Mouse (Mus musculus) right cerebral cortex, postnatal 14 days (tissue): ENCODE measurements at regions not wholly inside any gene's neighbourhood (a gene's known extent, or its start where the extent isn't known, plus 50 kb on each side); places are given as distances from the start of the nearest gene placed in this dataset.

Experiments used
- DNase-seq: peaks from one replicate; pipeline ENCODE4 v3.0.0; 2022

DNA sequence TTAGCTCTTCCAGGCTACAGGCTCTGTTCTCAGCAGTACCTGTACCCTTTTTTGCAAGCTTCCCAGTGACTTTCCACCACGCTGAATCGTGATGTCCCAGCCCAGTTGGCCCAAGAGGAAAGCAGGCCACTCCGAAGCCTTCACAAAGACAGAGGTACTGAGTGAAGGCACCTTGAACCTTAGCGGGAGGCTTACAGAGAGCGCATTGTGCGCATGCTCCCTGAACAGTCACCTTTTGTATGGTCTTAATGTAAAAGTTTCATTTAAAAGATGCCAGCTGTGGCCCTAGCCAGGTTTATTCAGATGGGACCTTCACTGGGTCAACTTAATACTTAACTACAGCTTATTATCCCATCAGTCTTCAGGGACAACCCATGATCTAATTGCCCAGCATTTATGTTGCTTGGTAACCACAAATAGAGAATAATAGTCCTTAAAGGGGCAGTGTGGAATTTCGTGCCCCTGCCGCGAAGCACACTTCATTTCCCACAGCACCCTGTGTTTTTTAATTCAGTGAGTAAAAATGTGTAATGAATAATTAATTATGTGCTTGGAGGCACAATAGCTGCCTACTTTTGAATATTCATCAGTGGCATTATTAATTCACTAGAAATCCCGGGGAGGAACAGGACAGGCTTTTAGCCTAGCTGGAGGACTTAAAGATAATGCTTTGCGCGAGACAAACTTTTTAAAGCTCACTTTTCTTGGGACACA lies 111.3 kb upstream of the Vrk1 start:
- no peak for DNase-seq

DNA sequence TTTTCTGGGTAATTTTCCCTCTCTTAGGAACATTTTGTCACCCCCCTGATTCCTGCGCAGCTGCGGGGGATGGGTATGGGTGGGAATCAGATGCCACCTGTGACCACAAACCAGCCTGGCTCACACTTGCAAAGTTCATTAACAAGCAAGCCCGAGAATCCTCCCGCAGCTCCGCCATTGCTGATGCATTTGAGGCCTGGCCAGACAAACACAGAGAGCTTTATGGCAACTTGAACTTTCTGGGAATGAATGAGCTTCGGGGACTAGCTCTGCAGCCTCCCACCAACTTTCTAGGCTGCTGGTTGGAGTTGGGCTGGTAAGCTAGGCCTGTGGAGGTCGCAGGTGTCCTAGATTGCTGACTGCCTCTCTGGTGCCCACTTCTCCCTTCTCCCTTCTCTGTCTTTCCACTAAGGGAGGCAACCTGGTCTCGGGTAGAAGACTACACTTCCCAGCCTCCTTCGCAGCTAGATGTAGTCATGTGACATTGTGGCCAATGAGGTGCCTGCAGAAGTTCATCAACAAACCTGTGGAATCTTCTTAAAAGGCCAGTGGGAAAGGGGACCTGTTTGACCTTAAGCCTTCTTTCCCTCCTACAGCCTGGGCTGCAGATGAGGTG lies 110.6 kb upstream of the Vrk1 start:
- DNase-seq: no peak

DNA sequence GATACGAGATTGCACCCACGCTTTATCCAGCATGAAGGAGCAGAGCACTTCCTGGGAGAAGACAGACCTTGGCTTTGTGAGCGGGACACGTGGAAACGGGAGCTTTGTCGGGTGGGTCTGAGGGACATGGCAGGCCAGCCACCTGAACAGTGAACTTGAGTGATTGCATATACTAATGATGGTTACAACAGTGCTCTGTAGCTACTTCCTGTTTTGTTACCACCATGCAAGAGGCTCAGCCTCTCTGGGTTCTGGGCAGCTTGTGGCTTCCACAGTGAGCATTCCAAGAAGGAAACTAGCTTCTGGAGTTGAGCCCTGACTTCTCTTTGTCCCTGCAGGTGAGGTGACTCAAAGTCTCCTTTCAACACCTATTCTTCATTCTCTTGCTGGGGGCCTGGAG lies 109.5 kb upstream of the Vrk1 start:
- DNase-seq: no peak

DNA sequence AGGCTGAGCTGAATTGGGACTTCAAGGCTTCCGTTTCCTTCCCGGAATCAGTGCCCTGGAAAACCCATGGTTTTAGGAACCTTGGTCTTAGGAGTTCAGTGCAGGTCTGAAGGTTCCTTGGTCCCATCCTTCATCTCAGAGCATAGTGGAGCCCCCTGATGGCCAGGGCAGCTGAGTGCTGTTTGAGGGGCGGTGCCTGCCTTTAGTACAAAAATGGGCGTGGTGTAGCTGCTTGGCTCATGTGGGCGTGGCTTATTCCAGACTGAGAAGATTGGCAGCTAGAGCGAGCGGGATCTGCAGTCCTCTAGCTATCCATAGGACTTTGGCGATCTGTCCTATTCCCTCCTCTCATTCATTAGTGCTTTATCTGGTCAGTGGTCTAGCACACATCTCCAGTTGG lies 107.0 kb upstream of the Vrk1 start:
- no peak for DNase-seq

DNA sequence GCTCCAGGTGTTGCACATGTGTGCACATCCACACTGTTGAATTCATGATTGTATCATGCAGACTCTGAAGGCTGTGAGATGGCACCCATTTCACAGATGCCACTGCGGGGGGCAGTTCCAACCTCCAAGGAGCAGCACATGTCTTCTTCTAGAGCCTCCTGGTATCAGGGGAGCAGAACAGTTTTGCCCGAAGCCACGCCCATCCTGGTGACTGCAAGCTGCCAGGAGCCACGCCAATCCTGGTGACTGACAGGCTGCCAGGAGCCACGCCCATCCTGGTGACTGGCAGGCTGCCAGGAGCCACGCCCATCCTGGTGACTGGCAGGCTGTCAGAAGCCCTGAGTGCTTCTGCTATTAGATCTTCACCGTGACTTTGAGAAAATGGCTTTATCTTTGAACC lies 103.4 kb upstream of the Vrk1 start:
- no peak for DNase-seq

DNA sequence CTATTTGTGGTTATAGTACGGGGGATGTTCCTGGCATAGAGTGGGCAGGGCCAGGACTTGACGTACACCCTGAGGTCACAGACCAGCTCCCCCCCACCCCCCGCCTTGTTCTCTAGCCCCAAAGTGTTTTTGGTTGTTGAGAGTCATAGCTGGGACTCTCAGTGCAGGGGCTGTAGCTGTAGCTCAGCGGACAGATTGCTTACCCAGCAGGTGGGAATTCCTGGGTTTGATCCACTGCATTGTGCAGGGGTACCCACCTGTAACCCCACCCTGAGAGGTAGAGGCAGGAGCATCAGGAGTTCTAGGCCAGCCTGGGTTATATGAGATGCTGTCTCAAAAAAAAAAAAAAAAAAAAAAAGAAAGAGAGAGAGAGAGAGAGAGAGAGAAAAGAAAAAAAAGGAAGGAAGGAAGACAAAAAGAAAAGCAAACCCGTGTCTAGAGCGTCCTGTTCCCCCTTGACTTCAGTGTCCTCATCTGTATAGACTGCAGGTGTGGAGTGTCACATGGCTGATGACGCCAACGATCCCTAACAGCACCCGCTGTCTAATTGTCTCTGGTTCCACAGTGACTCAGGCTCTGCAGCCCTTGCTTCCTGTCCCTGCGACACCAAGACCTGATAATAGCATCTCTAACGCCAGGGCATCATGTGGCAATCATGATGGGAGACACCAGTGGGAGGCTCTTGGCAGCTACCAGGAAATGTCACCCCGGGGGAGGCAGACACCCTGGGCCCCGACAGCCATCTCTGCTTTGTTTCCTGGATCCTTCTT lies 102.0 kb upstream of the Vrk1 start:
- DNase-seq: no peak

DNA sequence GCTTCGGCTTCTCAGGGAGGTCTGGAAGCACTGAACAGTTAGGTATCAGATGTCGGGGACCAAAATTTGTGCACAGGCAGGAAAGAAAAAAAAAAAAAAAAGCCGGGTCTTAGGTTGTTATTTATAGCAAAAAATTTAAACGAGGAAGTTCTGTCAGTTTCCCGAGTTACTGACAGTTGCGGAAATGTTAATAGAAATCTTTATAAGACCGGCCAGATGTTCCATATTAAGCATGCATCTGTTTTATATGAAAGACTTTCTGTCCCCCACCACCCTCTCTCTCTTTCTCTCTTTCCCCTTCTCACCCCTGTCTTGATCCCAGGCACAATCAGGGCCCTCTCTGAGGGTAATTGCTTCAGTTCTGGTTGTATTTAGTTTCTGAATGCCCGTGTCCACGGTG lies 98.5 kb upstream of the Vrk1 start:
- DNase-seq: no peak

DNA sequence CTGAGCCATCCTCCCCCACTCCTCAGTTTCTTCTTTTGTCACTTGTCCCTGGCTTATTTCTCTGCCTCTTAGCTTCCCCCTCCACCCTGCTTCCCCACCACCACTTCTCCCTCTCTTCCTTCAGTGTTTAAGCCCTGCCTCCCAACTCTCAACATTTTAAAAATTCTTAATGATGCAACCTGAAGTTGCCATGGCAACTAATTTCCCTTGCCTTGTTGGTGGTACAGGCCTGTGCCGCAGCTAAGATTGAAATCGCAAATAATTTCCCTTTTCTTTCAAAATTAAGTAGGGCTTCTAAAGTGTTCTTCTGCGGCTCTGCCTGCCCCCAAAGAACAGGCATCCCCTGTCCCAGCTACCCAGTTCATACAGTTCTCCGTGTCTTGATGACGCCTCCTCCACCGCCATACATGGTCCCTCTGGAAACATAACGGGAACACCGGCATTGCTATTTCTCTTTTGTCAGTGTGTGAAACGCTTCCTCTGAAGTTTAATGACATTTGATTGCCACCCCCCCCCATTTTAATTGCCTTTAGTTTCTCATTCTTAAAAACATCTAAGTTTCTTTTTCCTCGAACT lies 92.6 kb upstream of the Vrk1 start:
- DNase-seq: no peak

DNA sequence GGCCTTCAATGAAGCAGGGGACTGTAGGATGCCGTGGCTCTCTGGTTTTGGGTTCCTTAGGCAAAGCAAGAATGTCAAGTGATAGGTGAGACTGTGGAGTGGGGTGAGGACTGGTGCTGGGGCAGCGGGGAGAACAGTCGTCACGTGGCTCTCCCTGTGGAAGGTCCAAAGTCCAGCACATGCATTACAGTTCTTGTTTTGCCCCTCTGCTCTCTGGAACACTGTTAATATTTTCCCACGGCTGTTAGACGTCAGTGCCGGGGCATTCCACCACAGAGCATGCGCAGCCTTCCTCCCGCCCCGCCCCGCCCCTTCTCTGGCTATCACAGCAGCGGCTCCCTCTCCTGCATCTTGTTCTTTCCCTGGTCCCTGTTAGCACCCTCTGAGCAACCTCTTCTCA lies 91.3 kb upstream of the Vrk1 start:
- no peak for DNase-seq

DNA sequence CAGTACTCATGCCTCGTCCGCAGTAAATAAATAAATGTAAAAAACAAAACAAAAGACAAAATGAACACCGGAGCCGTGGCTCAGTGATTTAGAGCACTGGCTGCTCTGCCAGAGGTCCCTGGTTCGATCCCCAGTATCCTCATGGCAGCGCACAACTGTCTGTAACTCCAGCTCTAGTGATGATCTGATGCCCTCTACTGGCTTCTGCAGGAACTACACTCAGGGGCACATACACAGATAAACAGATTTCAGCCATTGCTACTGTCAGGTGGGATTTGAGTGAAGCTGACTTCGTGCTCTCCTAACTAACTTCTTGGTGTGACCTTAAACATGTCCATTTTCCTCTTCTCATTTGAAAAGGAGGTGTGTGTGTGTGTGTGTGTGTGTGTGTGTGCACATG lies 82.8 kb upstream of the Vrk1 start:
- no peak for DNase-seq

DNA sequence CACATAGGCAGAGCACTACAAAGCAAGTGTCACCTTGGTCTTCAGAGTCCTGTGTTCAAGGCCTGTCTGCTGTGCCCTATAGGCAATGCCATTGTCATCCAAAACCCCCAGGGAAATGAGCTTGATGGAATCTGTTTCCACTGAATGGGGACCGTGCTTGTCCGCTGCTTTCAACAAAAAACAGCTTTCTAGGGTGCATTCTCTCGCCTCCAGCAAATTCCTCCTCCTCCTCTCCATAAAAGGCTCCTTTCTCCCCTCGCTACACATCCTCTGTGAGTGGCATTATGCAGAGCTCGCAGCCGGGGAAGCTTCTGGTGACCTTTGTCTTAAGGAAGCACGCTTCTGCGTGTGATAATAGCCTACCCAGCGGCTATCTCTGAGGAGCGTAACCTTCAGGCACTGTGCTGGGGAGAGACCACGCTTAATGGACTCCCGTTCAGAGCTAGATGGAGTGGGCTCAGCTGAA lies 80.5 kb upstream of the Vrk1 start:
- DNase-seq: no peak

DNA sequence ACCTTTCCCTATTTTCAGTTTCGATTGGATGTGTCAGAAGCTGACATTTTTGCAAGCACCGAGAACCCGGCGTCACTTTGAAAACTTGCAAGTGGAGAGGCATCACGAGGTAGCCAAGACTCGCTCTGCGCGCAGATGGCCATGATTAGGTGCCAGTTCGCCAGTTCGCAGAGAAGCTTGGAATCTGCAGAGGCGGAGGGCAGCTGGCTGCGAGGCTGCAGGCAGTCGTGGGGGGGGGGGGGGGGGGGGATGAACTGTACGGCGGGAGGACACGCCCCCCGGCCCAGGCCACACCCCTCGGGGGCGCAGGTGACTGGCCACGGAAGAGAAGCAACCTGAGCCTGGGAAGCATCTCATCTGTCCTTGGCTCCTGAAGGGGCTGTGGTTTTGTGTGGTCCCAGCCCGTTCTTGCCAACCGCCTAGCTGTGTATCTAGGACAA lies 74.6 kb upstream of the Vrk1 start:
- peak; percentile 23 for DNase-seq

DNA sequence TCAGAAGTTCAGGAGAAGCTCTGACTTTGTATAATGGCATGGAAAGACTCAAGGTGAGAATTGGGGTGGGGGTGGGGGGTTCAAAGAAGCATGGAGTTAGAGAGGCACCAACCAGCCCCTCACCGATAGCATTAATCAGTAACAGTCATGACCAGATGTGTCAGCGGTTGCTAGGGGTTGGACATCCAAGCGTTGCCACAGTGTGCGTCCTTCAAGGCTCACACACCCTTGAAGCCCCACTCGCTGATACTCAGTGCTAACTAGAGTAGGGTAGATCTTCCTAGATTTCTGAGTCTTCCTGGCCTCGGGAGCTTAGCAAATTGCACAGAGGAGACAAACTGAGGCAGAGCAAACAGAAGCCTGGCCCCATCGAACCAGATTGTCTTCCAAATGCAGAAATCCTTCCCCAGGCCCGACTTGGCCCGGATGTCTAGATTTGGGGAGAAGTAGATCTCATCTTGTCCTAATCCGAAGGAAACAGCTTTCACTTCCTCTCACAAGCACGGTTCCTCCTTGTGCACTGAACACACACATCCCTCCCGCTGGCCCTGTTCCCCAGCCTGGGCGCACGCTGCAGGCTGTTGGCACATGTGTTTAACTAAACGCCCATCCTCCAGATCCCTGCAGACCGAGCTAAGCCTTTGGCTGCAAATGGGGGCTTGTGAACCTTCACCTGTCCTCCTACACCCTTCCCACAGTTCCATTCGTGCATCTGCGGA lies 73.1 kb upstream of the Vrk1 start:
- DNase-seq: peak; percentile 44

DNA sequence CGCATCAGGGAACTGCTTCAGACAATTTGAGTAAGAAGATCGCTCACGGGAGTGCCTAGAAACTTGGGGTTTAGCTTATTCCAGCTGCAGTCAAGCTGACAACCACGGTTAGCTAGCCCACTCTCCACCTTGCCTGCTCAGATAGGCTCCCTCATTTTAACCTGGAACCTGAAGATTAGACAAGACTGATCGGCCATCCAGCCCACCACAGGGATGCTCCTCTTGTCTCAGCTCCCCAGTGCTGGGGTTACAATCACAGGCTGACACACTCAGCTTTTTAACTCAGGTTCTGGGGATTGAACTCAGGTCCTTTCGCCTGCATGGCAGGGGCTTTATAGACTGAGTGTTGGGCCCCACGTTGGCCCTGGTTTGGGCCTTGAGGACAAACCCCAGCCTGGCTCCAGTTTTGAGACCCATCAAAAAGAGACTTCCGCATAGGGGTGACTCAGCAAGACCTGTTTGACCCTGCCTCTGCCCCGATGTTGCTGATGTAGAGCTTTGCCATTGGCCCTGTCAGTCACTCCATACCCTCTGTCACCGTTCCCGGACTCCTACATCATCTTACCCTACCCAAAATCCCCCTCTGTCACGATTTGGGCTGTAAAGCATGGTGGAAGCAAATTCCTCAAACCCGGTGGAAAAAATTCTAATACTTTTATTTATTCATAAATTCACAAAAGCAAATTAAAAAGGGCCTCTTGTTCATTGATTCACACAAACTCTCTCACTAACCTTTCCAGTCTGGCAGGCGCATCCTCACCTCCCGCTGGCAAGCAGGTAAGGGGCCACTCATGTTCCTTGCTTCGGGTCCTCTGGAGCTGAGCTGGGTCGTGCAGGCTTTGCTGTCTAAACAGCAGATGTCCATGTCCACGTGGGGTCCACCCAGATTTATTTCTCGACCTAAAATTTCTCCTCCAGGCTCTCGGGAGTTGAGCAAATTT lies 67.6 kb upstream of the Vrk1 start:
- no peak for DNase-seq

DNA sequence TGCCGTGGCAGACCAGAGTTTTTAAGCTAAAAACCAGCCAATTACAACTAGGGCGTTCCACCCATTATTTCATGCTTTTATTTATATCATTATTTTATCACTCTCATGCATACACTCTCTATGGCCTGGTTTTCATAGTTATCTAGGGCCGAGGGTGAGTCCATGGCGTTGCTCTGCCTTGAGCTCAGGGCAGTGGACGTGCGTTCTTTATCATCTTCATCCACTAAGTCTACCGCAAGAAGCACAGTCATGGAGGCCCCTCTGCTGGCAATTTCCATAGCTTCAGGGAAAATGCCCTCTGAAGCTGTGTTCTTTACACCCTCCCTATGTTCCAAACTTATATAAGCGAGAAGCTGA lies 67.0 kb upstream of the Vrk1 start:
- no peak for DNase-seq

DNA sequence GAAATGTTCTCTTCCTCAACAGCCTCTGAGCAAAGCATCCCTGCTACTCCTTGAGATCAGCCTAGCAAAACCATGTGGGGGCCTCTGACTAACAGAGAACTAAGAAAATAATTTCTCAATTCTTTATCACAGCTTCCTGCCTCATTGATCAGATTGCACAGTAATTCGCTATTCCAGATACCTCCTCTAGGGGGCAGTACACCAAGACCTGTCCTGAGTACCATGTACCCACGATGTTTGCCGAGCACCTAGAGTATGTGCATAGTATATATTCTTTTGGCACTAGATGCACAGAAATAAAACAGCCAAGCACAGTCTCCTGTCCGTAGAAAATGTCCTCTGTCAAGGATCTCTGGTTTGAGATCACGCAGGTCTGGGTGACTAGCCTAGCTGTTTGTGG lies 62.7 kb upstream of the Vrk1 start:
- no peak for DNase-seq

DNA sequence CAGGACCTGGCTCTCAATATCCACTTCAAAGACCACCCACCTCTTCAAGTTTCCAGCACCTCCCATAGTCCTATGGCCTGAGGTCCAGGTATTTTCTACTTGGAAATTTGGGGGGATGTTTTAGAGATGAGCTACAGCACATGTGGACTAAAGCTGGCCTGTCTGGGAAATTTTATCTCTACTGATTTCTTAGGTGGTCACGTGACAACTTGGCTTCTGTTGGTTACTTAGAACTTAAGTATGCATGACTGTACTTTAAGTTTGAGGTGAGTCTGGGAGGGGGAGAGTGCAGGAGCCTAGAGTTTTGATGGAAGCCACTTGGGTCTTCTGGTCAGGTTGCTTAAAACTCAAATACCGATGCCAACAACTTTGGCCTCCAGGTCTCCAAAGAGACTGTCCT lies 61.7 kb upstream of the Vrk1 start:
- DNase-seq: no peak

DNA sequence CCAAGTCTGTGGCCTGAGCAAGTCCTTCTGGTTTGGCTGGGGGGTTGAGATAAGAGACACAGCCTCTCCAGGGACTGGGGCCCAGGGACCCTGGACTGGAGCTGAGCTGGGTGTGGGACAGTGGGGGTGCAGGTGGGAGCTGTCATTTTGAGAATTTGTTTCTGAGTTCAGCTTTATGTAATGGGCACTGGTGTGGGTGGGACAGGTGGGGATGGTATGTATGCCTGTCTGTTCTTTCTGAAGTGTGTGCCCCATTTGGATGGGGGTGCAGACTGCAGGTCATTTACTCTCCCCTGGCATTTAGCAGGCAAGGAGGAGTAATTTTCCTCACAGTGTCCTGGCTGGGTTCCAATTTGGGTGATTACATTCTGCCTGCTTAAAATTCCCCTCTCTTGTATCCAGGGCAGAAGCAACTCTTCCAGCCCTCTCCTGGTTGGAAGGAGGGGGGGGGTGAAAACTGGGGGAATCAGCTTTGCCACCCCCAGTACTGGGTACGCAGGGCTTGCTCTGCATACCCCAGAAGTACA lies 54.2 kb upstream of the Vrk1 start:
- DNase-seq: peak; percentile 32

DNA sequence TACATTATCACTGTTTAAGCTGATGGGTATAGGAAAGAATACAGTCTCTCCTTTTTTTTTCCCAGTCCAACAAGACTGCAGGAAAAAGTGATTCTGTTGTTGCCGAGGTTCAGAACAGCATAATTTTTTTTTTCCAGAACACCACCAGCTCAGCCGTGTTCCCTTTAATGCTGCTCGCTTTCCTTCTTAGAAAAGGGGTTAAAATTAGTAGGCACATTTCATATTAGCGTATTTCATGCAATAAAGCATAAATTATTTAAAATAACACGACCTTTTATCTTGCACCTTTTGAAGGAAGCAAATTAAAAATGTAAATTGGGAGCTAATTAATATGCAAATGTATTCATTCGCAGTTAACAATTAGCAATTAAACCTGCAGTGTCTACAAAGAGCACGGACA lies 50.3 kb upstream of the Vrk1 start:
- no peak for DNase-seq
